Mouse (Mus musculus): ENCODE results near the gene Fbp1. TPM values are rescaled to one million over a fixed set of nuclear protein-coding genes. Genes with fewer than 3 reads are reported as not detected.
A peak's percentile ranks its signal among the peaks of the same experiment; 100 is the strongest.
"Not testable (repeated sequence)": the region's sequence is repeated elsewhere in the genome, so short reads cannot be mapped to it uniquely, and the experiment has no call there.

Gene Fbp1
- not detected in 2 replicates for polyA plus RNA-seq (2014; fragmentation: Nextera tagmentation; extraction: Ambion mirVana)

GRCm38 (mm10) chr13:62887712-62888441 lies at the start of gene Fbp1:
Gene Fbp1 (minus strand): TSS chr13:62888282.
- H3K9me3 ChIP-seq (replicated peaks; ENCODE audit: control insufficient read depth, low read length): no peaks in the 10 kb centered on the region
- peak within 1 kb of the TSS; percentile 34; the same call in 1 of the 2 replicates for H3K4me2 ChIP-seq (ENCODE audit: low read length)
- peaks cover 16% of the 10 kb centered on the region for H3K27me3 ChIP-seq (replicated peaks; ENCODE audit: control insufficient read depth, insufficient read depth, low read length)
- no peak within 1 kb of the TSS for H3K27ac ChIP-seq (ENCODE audit: low read depth, low read length)
- DNase-seq (ENCODE audit: low spot score) (peak; percentile 7), ATAC-seq (no peak)
- no peaks in the 10 kb centered on the region for H3K36me3 ChIP-seq (ENCODE audit: control insufficient read depth, insufficient read depth, low read length)
- no peaks in the 10 kb centered on the region for H3K4me1 ChIP-seq (ENCODE audit: control insufficient read depth, insufficient read depth, low read length)
- no peak within 1 kb of the TSS for H3K9ac ChIP-seq (ENCODE audit: low read length)
- WGBS: 6% methylated on average over 28 of the region's 29 CpGs
- no peak within 1 kb of the TSS for H3K4me3 ChIP-seq (ENCODE audit: low read depth, low read length)

DNA sequence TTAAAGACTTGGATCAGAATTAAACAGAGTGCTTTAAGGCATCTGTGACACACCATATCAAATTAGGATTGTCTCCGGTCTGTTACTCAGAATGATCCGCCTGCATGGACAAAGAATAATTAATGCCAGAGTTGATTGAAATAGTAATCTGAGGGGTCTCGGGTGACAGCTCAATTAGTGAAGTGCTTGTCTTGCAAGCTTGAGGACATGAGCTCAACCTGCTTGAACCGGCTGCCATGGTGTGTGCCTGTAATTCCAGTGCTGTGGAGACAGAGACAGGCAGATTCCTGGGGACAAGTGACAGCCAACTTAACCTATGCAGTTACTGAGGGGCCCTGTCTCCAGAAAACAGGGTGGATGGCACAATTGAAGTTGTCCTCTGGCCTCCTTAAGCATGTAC lies 44.4 kb upstream of the Fbp1 start:
- Histone ChIP-seq H3K36me3 (ENCODE audit: control insufficient read depth, insufficient read depth, low read length) (no peaks in the 10 kb centered on the region), H3K9me3 (replicated peaks; ENCODE audit: control insufficient read depth, low read length) (no peaks in the 10 kb centered on the region), H3K27ac (ENCODE audit: low read depth, low read length) (no peak overlapping the region), H3K9ac (ENCODE audit: low read length) (no peak overlapping the region), H3K4me2 (ENCODE audit: low read length) (no peak overlapping the region), H3K4me3 (ENCODE audit: low read depth, low read length) (no peak overlapping the region), H3K4me1 (ENCODE audit: control insufficient read depth, insufficient read depth, low read length) (no peaks in the 10 kb centered on the region), H3K27me3 (replicated peaks; ENCODE audit: control insufficient read depth, insufficient read depth, low read length) (no peaks in the 10 kb centered on the region)
- DNase-seq (ENCODE audit: low spot score): no peak
- ATAC-seq: no peak
- WGBS: 56% methylated on average over 4 of the region's 4 CpGs

DNA sequence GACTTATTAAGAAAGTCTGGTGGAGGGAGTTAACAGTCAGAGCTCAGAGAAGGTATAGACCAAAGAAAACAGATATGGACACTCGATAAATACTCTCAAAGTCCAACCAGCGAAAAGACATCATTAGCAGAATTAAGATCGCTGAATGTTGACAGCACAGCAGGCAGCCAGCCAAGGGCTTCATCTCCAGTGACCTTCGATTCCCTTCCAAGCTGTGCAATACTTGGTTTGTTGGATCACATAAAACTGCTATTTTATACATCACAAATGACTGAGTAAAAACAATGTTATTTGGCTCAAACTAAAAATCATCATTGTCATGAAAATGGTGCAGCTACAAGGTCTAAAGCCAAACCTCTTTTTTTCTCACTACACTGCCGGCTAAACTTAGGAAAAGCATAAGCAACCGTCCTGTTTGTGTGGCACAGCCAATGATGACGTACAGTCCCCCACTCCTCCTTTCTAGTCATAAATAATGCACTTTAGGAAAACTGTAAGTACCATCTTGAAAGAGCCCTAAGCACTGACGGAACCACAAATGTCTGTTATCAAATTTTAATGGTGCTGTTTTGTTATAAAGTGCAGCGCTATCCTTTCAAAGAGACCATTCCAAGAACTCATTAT lies 41.8 kb upstream of the Fbp1 start:
- ATAC-seq: no peak
- H3K9ac ChIP-seq (ENCODE audit: low read length): no peak overlapping the region
- WGBS: 53% methylated on average over 9 of the region's 9 CpGs
- DNase-seq (ENCODE audit: low spot score): no peak
- H3K4me3 ChIP-seq (ENCODE audit: low read depth, low read length): no peak overlapping the region
- no peaks in the 10 kb centered on the region for H3K36me3 ChIP-seq (ENCODE audit: control insufficient read depth, insufficient read depth, low read length)
- H3K4me2 ChIP-seq (ENCODE audit: low read length): no peak overlapping the region
- no peak overlapping the region for H3K27ac ChIP-seq (ENCODE audit: low read depth, low read length)
- no peaks in the 10 kb centered on the region for H3K4me1 ChIP-seq (ENCODE audit: control insufficient read depth, insufficient read depth, low read length)
- no peaks in the 10 kb centered on the region for H3K27me3 ChIP-seq (replicated peaks; ENCODE audit: control insufficient read depth, insufficient read depth, low read length)
- no peaks in the 10 kb centered on the region for H3K9me3 ChIP-seq (replicated peaks; ENCODE audit: control insufficient read depth, low read length)

- H3K9me3 ChIP-seq (replicated peaks; ENCODE audit: control insufficient read depth, low read length); H3K27me3 ChIP-seq (replicated peaks; ENCODE audit: control insufficient read depth, insufficient read depth, low read length); H3K4me3 ChIP-seq (ENCODE audit: low read depth, low read length); H3K4me2 ChIP-seq (ENCODE audit: low read length); H3K9ac ChIP-seq (ENCODE audit: low read length); H3K27ac ChIP-seq (ENCODE audit: low read depth, low read length); DNase-seq (ENCODE audit: low spot score); ATAC-seq; H3K36me3 ChIP-seq (ENCODE audit: control insufficient read depth, insufficient read depth, low read length); H3K4me1 ChIP-seq (ENCODE audit: control insufficient read depth, insufficient read depth, low read length): not testable (repeated sequence)
- 96% methylated on average over 3 of the region's 3 CpGs for WGBS
These were observed 41.1 kb upstream of the Fbp1 start for GRCm38 (mm10) chr13:62929144-62929543.

DNA sequence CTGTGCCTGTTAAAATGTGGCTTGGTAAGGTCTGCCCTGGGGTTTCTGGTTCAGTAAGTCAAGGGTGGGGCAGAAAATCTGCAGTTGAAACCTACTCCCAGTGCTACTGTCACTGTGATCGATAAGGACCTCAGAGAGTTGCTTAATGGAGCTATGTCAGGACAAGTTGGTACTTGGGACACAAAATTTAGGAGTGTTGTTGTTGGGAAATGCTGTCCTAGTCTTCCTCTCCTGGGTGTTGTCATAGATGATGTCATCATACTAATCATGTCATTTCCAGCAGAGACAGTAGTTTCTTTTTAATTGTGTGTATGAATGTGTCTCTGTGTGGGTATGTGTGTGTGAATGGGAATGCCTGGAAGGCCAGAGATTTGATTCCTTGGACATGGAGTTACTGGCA lies 39.4 kb upstream of the Fbp1 start:
- no peaks in the 10 kb centered on the region for H3K36me3 ChIP-seq (ENCODE audit: control insufficient read depth, insufficient read depth, low read length)
- no peak for ATAC-seq
- H3K9me3 ChIP-seq (replicated peaks; ENCODE audit: control insufficient read depth, low read length): no peaks in the 10 kb centered on the region
- no peaks in the 10 kb centered on the region for H3K4me1 ChIP-seq (ENCODE audit: control insufficient read depth, insufficient read depth, low read length)
- H3K4me3 ChIP-seq (ENCODE audit: low read depth, low read length): no peak overlapping the region
- 91% methylated on average over 1 of the region's 1 CpGs for WGBS
- no peak overlapping the region for H3K4me2 ChIP-seq (ENCODE audit: low read length)
- no peak overlapping the region for H3K27ac ChIP-seq (ENCODE audit: low read depth, low read length)
- no peaks in the 10 kb centered on the region for H3K27me3 ChIP-seq (replicated peaks; ENCODE audit: control insufficient read depth, insufficient read depth, low read length)
- no peak overlapping the region for H3K9ac ChIP-seq (ENCODE audit: low read length)
- DNase-seq (ENCODE audit: low spot score): no peak

DNA sequence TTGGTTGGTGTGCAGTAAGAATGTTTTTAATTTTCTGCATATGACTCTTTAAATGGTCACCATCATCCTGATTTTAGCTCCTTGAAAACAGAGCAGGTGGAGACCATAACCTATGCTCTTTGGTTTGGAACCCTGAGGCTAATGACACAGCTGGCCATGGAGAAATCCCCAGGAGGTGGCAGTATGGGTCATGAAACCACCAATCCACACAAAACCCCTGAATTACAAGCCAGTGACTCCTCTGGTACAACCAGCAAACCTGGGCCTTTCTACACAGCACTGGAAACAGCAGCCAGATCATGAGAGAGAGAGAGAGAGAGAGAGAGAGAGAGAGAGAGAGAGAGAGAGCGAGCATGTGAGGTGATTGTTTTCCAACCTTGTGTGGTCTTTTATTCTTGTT lies 38.4 kb upstream of the Fbp1 start:
- DNase-seq (ENCODE audit: low spot score): peak; percentile 52
- Histone ChIP-seq H3K4me3 (ENCODE audit: low read depth, low read length) (no peak overlapping the region), H3K27me3 (replicated peaks; ENCODE audit: control insufficient read depth, insufficient read depth, low read length) (no peaks in the 10 kb centered on the region), H3K36me3 (ENCODE audit: control insufficient read depth, insufficient read depth, low read length) (no peaks in the 10 kb centered on the region), H3K4me2 (ENCODE audit: low read length) (no peak overlapping the region), H3K9ac (ENCODE audit: low read length) (no peak overlapping the region), H3K27ac (ENCODE audit: low read depth, low read length) (no peak overlapping the region), H3K9me3 (replicated peaks; ENCODE audit: control insufficient read depth, low read length) (no peaks in the 10 kb centered on the region), H3K4me1 (ENCODE audit: control insufficient read depth, insufficient read depth, low read length) (no peaks in the 10 kb centered on the region)
- ATAC-seq: no peak
- WGBS: 67% methylated on average over 1 of the region's 1 CpGs

DNA sequence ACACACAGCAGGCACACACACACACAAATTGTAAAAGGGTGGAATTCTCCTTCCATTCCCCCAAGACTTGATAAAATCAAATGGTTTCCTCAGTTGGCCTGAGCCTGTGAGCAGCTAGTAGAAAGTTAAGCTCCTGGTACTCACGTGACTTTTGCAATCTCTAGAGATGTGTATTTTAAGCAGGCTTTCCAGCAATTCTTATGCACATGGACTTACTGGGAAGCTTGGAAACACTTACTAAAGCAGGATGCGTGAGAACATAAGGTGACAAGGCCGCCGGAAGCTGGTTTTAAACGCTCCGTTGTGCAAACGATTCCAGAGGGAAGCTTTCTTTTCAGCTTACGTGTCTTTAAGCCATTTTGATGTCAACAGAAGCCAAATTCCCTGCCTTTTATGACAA lies 35.1 kb upstream of the Fbp1 start:
- H3K4me2 ChIP-seq (ENCODE audit: low read length): no peak overlapping the region
- H3K36me3 ChIP-seq (ENCODE audit: control insufficient read depth, insufficient read depth, low read length): no peaks in the 10 kb centered on the region
- no peak overlapping the region for H3K9ac ChIP-seq (ENCODE audit: low read length)
- H3K4me1 ChIP-seq (ENCODE audit: control insufficient read depth, insufficient read depth, low read length): no peaks in the 10 kb centered on the region
- no peak overlapping the region for H3K27ac ChIP-seq (ENCODE audit: low read depth, low read length)
- DNase-seq (ENCODE audit: low spot score) (no peak), ATAC-seq (no peak)
- H3K9me3 ChIP-seq (replicated peaks; ENCODE audit: control insufficient read depth, low read length): no peaks in the 10 kb centered on the region
- H3K27me3 ChIP-seq (replicated peaks; ENCODE audit: control insufficient read depth, insufficient read depth, low read length): no peaks in the 10 kb centered on the region
- H3K4me3 ChIP-seq (ENCODE audit: low read depth, low read length): no peak overlapping the region
- 73% methylated on average over 8 of the region's 8 CpGs for WGBS

DNA sequence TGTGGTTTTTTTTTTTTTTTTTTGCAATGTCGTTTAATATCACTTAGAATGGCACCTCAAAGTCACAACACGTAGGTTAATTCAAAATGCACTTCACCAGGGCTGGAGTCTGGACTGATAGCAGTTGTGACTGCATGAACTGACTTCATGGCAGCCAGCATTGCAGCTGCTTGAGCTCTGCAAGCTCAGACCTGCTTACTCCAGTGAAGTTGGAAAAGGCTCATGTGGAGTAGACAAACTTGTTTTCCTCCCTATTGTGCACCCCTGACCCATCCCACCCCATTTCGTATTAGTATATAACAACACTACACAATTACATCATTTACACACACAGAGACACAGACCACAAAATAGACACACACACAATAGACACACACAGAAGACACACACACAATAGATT lies 34.6 kb upstream of the Fbp1 start:
- DNase-seq (ENCODE audit: low spot score) (no peak), ATAC-seq (no peak)
- H3K4me3 ChIP-seq (ENCODE audit: low read depth, low read length): no peak overlapping the region
- no peak overlapping the region for H3K9ac ChIP-seq (ENCODE audit: low read length)
- WGBS: 83% methylated on average over 3 of the region's 3 CpGs
- no peaks in the 10 kb centered on the region for H3K36me3 ChIP-seq (ENCODE audit: control insufficient read depth, insufficient read depth, low read length)
- H3K4me1 ChIP-seq (ENCODE audit: control insufficient read depth, insufficient read depth, low read length): no peaks in the 10 kb centered on the region
- H3K4me2 ChIP-seq (ENCODE audit: low read length): no peak overlapping the region
- H3K9me3 ChIP-seq (replicated peaks; ENCODE audit: control insufficient read depth, low read length): no peaks in the 10 kb centered on the region
- H3K27ac ChIP-seq (ENCODE audit: low read depth, low read length): no peak overlapping the region
- H3K27me3 ChIP-seq (replicated peaks; ENCODE audit: control insufficient read depth, insufficient read depth, low read length): no peaks in the 10 kb centered on the region

GRCm38 (mm10) chr13:62919647-62920341 lies 31.7 kb upstream of the Fbp1 start:
- 41% methylated on average over 11 of the region's 11 CpGs for WGBS
- ATAC-seq (no peak), DNase-seq (ENCODE audit: low spot score) (peak; percentile 83)
- H3K9ac ChIP-seq (ENCODE audit: low read length): no peak overlapping the region
- no peak overlapping the region for H3K4me2 ChIP-seq (ENCODE audit: low read length)
- H3K4me1 ChIP-seq (ENCODE audit: control insufficient read depth, insufficient read depth, low read length): no peaks in the 10 kb centered on the region
- no peaks in the 10 kb centered on the region for H3K36me3 ChIP-seq (ENCODE audit: control insufficient read depth, insufficient read depth, low read length)
- H3K27ac ChIP-seq (ENCODE audit: low read depth, low read length): no peak overlapping the region
- no peak overlapping the region for H3K4me3 ChIP-seq (ENCODE audit: low read depth, low read length)
- no peaks in the 10 kb centered on the region for H3K9me3 ChIP-seq (replicated peaks; ENCODE audit: control insufficient read depth, low read length)
- no peaks in the 10 kb centered on the region for H3K27me3 ChIP-seq (replicated peaks; ENCODE audit: control insufficient read depth, insufficient read depth, low read length)
